Mouse (Mus musculus) kidney, adult 11 months (tissue): ENCODE results near the gene Enthd1.
"Not testable (repeated sequence)": the region's sequence is repeated elsewhere in the genome, so short reads cannot be mapped to it uniquely, and the experiment has no call there.

Experiments used
- DNase-seq: peaks from one replicate; pipeline ENCODE4 v3.0.0; 2022

Gene Enthd1

GRCm38 (mm10) chr15:80565106-80565665, at the start of gene Enthd1:
TSS of gene Enthd1 (minus strand) at chr15:80565156.
- DNase-seq: no peak

DNA sequence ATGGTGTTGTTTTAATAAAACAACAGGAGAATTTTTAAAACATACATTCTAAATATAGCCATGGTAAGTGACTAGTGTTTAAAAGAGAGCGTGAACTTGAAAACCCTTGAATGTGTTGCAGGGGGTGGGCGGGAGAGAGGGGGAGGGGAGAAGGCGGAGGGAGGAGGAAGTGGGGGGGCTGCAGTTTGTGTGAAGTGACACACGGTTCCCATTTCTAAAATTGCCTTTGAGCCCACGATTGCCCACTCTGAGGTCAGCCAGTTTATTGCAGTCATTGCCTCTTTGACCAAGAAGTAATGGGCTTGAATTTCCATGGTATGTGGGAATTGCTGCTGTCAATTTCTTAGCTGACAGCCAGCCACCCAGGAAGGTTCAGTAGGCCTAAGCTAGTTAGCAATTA, 48.9 kb upstream of the Enthd1 start:
- DNase-seq: no peak

- no peak for DNase-seq
These were observed 46.5 kb upstream of the Enthd1 start for GRCm38 (mm10) chr15:80611478-80611877.

DNA sequence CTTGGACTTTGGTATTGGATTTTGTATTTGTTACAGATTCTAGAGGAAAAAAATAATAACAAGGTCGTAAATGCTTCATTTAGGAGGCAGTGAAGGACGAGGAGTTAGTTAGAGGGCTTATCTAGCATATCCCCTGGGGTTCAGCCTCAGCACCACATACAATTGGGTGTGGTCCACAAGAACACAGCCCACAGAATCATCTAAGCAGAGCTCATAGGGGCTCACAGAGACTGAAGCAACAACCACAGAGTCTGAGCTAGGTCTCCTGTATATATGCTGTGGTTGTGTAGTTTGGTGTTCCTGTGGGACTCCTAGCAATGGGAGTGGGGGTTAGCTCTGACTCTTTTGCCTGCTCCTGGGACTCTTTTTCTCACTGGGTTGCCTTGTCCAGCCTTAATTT, 45.4 kb upstream of the Enthd1 start:
- no peak for DNase-seq

- DNase-seq: no peak
These were observed 43.0 kb upstream of the Enthd1 start for GRCm38 (mm10) chr15:80607970-80608369.

DNA sequence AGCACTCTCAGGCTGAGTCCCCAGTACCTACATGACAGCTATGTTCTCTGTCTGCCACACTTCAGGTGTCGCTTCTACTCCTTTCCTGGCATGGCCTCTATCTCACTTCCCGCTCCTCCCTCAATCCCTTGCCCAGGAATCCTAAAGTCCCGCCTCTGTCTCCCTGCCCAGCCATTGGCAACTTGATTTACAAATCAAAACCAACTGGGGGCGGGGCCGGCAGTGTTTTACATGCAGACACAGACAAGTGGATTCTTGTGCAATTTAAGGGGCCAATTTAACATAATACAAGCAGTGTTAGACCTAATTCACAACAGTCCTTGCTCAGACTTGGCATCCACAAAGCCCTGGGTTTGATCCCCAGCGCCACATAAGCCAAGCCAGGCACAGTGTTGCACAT, 39.1 kb upstream of the Enthd1 start:
- DNase-seq: no peak

DNA sequence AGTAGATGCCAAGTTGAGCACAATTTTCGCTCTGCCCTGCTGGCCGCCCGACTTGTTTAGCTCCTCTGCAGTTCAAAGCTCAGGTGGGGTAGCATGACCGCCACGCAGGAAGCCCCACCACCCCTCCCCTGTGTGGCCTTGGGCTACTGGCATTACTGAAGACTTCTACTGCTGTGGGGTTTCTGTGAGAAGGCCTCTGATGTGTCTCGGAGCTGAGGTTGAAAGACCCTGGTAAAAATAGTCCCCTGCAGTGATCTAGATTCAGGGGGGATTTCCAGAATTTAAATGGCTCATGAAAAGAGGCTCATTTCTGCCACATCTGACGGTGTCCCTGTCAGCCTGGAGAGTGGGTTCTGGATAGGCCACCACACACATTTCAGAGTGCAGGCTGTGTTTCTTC, 37.5 kb upstream of the Enthd1 start:
- DNase-seq: no peak

DNA sequence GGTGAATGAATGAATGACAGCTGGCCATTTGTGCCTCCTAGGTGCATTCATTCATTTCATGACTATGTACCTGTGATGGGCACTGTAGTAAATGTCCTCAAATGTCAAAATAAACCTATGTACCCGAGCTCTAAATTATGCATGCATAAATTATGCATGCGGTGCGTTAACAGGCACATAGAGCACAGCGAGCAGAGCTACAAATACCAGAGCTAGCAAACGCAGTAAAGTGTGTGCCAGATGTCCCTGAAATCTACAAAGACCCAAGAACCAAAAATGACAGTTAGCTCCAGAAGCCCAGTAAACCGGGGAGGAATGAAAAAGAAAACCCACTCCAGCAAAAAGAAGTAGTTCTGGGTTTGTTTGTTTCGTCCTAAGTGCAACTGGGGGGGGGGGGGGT, 36.5 kb upstream of the Enthd1 start:
- DNase-seq: no peak

- DNase-seq: no peak
These were observed 34.9 kb upstream of the Enthd1 start for GRCm38 (mm10) chr15:80599843-80600242.

- peak; percentile 44 for DNase-seq
These were observed 34.3 kb upstream of the Enthd1 start for GRCm38 (mm10) chr15:80599213-80599750.

DNA sequence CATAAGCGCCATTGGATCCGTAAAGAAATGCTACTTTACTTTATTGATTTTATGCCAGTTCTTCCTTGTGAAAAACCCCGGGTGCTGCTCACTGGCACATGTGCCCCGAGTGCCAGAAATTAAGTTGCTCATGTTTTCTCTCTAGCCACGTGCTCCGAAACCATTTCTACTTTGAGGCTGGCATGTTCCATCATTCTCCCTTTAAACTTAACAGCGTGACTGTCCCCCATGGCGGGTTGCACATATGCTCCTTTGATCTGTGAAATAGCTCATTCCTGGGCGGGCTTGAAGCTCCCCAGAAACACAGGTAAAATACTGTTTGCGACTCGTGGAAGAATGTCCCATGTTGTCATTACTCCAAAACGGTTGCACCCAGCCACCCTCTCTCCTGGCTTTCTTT, 33.8 kb upstream of the Enthd1 start:
- DNase-seq: no peak

- DNase-seq: no peak
These were observed 28.9 kb upstream of the Enthd1 start for GRCm38 (mm10) chr15:80593877-80594276.

DNA sequence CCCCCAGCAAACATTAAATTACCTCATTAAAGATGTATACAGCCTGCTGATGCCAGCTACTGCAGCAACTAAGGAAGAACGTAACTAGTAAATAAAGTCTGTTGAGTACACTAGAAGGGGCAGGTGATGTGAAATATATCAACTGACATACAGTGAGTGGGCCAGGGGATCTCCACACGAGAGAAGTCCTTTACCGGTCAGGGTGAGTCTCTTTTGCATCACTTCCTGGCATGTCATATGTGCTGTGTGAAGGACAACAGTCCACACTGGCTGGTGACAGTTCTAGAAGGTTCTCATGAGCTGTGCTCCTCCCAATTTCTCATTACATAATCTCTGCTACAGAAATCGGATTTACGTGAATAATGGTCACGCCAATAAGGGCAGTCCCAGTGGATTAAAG, 27.8 kb upstream of the Enthd1 start:
- DNase-seq: no peak

- DNase-seq: no peak
These were observed 25.7 kb upstream of the Enthd1 start for GRCm38 (mm10) chr15:80590641-80591040.

- no peak for DNase-seq
These were observed 21.3 kb upstream of the Enthd1 start for GRCm38 (mm10) chr15:80586296-80586695.

GRCm38 (mm10) chr15:80582581-80583495, 17.9 kb upstream of the Enthd1 start:
- no peak for DNase-seq

GRCm38 (mm10) chr15:80580585-80580984, 15.6 kb upstream of the Enthd1 start:
- DNase-seq: not testable (repeated sequence)

- no peak for DNase-seq
These were observed 14.2 kb upstream of the Enthd1 start for GRCm38 (mm10) chr15:80579121-80579520.

GRCm38 (mm10) chr15:80577166-80577960, 12.4 kb upstream of the Enthd1 start:
- DNase-seq: no peak

GRCm38 (mm10) chr15:80576415-80576994, 11.5 kb upstream of the Enthd1 start:
- DNase-seq: no peak

- DNase-seq: no peak
These were observed 10.9 kb upstream of the Enthd1 start for GRCm38 (mm10) chr15:80575817-80576370.

DNA sequence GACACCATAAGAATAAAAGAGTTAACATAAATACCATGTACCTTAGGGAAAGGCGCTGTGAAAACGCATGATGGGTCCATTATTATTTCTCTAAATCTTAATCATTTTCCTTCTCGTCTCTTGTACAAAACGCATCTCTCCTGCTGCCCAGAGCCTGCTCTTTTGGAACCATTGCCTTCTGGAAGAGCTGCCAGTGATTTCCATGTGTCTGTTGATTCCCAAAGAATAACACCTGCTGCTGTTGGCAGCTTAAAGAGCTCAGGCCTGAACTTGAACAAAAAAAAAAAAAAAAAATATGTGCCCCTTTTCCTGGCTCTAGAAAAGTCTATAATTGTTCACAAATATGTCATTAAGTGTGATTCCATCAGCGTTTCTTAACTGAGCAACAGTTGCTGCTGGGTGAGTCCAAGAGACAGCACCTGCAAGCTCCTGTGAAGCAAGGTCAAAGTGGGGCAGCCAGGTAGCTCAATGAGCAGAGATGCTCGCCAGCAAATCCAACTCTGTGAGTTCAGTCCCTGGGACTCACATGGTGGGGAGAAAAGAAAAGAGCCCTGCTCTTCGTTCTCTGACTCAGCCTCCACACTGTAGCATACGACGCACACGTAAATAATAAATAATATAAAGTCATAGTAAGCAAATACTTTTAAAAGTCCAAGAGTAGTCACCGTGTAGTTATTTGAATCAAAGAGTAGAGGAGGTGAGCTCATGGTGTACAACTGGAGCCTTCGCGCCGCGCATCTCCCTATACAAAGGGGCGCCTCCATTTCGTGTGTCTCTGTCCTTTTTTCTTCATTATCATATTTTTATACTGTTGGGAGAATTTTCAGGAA, 9.5 kb upstream of the Enthd1 start:
- no peak for DNase-seq
